Mouse (Mus musculus): ENCODE measurements around the gene Nolc1. TPM values are rescaled to one million over a fixed set of nuclear protein-coding genes. Genes with fewer than 3 reads are reported as not detected.

Gene Nolc1
- polyA plus RNA-seq, 1 experiment from 2014 or later = 74.4 TPM

- ATAC-seq (ENCODE audit: low FRiP score, low TSS enrichment) = no peak
- Histone ChIP-seq H3K9ac (replicated peaks; ENCODE audit: low read length) (no peak overlapping the region), H3K4me1 (ENCODE audit: control insufficient read depth, insufficient read depth, low read length) (no peaks in the 10 kb centered on the region), H3K27me3 (ENCODE audit: control insufficient read depth, insufficient read depth, low read length) (no peaks in the 10 kb centered on the region), H3K4me2 (ENCODE audit: low read length) (no peak overlapping the region), H3K36me3 (ENCODE audit: control insufficient read depth, insufficient read depth, low read length) (no peaks in the 10 kb centered on the region), H3K27ac (replicated peaks; ENCODE audit: low read depth, low read length) (no peak overlapping the region), H3K4me3 (replicated peaks; ENCODE audit: low read depth, low read length) (no peak overlapping the region), H3K9me3 (ENCODE audit: control insufficient read depth, low read length) (no peaks in the 10 kb centered on the region)
- WGBS = 94% methylated on average over 4 of the region's 4 CpGs
- no peak for DNase-seq
Measured at GRCm38 (mm10) chr19:46091641-46092040, 16.0 kb downstream of the Nolc1 start.

GRCm38 (mm10) chr19:46094144-46094543 lies 18.5 kb downstream of the Nolc1 start:
- no peaks in the 10 kb centered on the region for H3K27me3 ChIP-seq (ENCODE audit: control insufficient read depth, insufficient read depth, low read length)
- DNase-seq = no peak
- no peak overlapping the region for H3K9ac ChIP-seq (replicated peaks; ENCODE audit: low read length)
- no peaks in the 10 kb centered on the region for H3K4me1 ChIP-seq (ENCODE audit: control insufficient read depth, insufficient read depth, low read length)
- ATAC-seq (ENCODE audit: low FRiP score, low TSS enrichment) = no peak
- H3K9me3 ChIP-seq (ENCODE audit: control insufficient read depth, low read length) = no peaks in the 10 kb centered on the region
- 92% methylated on average over 2 of the region's 2 CpGs for WGBS
- H3K4me2 ChIP-seq (ENCODE audit: low read length) = no peak overlapping the region
- H3K4me3 ChIP-seq (replicated peaks; ENCODE audit: low read depth, low read length) = no peak overlapping the region
- no peak overlapping the region for H3K27ac ChIP-seq (replicated peaks; ENCODE audit: low read depth, low read length)
- no peaks in the 10 kb centered on the region for H3K36me3 ChIP-seq (ENCODE audit: control insufficient read depth, insufficient read depth, low read length)

GRCm38 (mm10) chr19:46095291-46095690 lies 19.6 kb downstream of the Nolc1 start:
- WGBS = 96% methylated on average over 3 of the region's 4 CpGs
- DNase-seq (no peak), ATAC-seq (ENCODE audit: low FRiP score, low TSS enrichment) (no peak)
- Histone ChIP-seq H3K27ac (replicated peaks; ENCODE audit: low read depth, low read length) (no peak overlapping the region), H3K36me3 (ENCODE audit: control insufficient read depth, insufficient read depth, low read length) (no peaks in the 10 kb centered on the region), H3K9ac (replicated peaks; ENCODE audit: low read length) (no peak overlapping the region), H3K9me3 (ENCODE audit: control insufficient read depth, low read length) (no peaks in the 10 kb centered on the region), H3K4me3 (replicated peaks; ENCODE audit: low read depth, low read length) (no peak overlapping the region), H3K4me2 (ENCODE audit: low read length) (no peak overlapping the region), H3K27me3 (ENCODE audit: control insufficient read depth, insufficient read depth, low read length) (no peaks in the 10 kb centered on the region), H3K4me1 (ENCODE audit: control insufficient read depth, insufficient read depth, low read length) (no peaks in the 10 kb centered on the region)

- whole genome bisulfite sequencing = 82% methylated on average over 5 of the region's 5 CpGs
- Histone ChIP-seq H3K4me2 (ENCODE audit: low read length) (no peak overlapping the region), H3K4me1 (ENCODE audit: control insufficient read depth, insufficient read depth, low read length) (no peaks in the 10 kb centered on the region), H3K9me3 (ENCODE audit: control insufficient read depth, low read length) (no peaks in the 10 kb centered on the region), H3K36me3 (ENCODE audit: control insufficient read depth, insufficient read depth, low read length) (no peaks in the 10 kb centered on the region), H3K27me3 (ENCODE audit: control insufficient read depth, insufficient read depth, low read length) (no peaks in the 10 kb centered on the region), H3K27ac (replicated peaks; ENCODE audit: low read depth, low read length) (no peak overlapping the region), H3K4me3 (replicated peaks; ENCODE audit: low read depth, low read length) (no peak overlapping the region), H3K9ac (replicated peaks; ENCODE audit: low read length) (no peak overlapping the region)
- ATAC-seq (ENCODE audit: low FRiP score, low TSS enrichment) = no peak
- DNase-seq = no peak
Measured at GRCm38 (mm10) chr19:46096396-46096795, 20.7 kb downstream of the Nolc1 start.

GRCm38 (mm10) chr19:46099561-46099960 lies 23.9 kb downstream of the Nolc1 start:
- Histone ChIP-seq H3K4me1 (ENCODE audit: control insufficient read depth, insufficient read depth, low read length) (no peaks in the 10 kb centered on the region), H3K27me3 (ENCODE audit: control insufficient read depth, insufficient read depth, low read length) (no peaks in the 10 kb centered on the region), H3K4me2 (ENCODE audit: low read length) (no peak overlapping the region), H3K9ac (replicated peaks; ENCODE audit: low read length) (no peak overlapping the region), H3K4me3 (replicated peaks; ENCODE audit: low read depth, low read length) (no peak overlapping the region), H3K9me3 (ENCODE audit: control insufficient read depth, low read length) (no peaks in the 10 kb centered on the region), H3K27ac (replicated peaks; ENCODE audit: low read depth, low read length) (no peak overlapping the region), H3K36me3 (ENCODE audit: control insufficient read depth, insufficient read depth, low read length) (no peaks in the 10 kb centered on the region)
- DNase-seq (no peak), ATAC-seq (ENCODE audit: low FRiP score, low TSS enrichment) (no peak)
- 95% methylated on average over 3 of the region's 3 CpGs for WGBS

GRCm38 (mm10) chr19:46103437-46104186 lies 27.9 kb downstream of the Nolc1 start:
- H3K4me1 ChIP-seq (ENCODE audit: control insufficient read depth, insufficient read depth, low read length) = no peaks in the 10 kb centered on the region
- no peak overlapping the region for H3K4me3 ChIP-seq (replicated peaks; ENCODE audit: low read depth, low read length)
- H3K9me3 ChIP-seq (ENCODE audit: control insufficient read depth, low read length) = no peaks in the 10 kb centered on the region
- ATAC-seq (ENCODE audit: low FRiP score, low TSS enrichment) = no peak
- H3K27ac ChIP-seq (replicated peaks; ENCODE audit: low read depth, low read length) = no peak overlapping the region
- no peak overlapping the region for H3K4me2 ChIP-seq (ENCODE audit: low read length)
- H3K9ac ChIP-seq (replicated peaks; ENCODE audit: low read length) = no peak overlapping the region
- no peaks in the 10 kb centered on the region for H3K27me3 ChIP-seq (ENCODE audit: control insufficient read depth, insufficient read depth, low read length)
- no peak for DNase-seq
- no peaks in the 10 kb centered on the region for H3K36me3 ChIP-seq (ENCODE audit: control insufficient read depth, insufficient read depth, low read length)
- 91% methylated on average over 5 of the region's 6 CpGs for WGBS

GRCm38 (mm10) chr19:46104187-46104557 lies 28.5 kb downstream of the Nolc1 start:
- Histone ChIP-seq H3K4me1 (ENCODE audit: control insufficient read depth, insufficient read depth, low read length) (no peaks in the 10 kb centered on the region), H3K9me3 (ENCODE audit: control insufficient read depth, low read length) (no peaks in the 10 kb centered on the region), H3K9ac (replicated peaks; ENCODE audit: low read length) (no peak overlapping the region), H3K4me3 (replicated peaks; ENCODE audit: low read depth, low read length) (no peak overlapping the region), H3K36me3 (ENCODE audit: control insufficient read depth, insufficient read depth, low read length) (no peaks in the 10 kb centered on the region), H3K27me3 (ENCODE audit: control insufficient read depth, insufficient read depth, low read length) (no peaks in the 10 kb centered on the region), H3K27ac (replicated peaks; ENCODE audit: low read depth, low read length) (no peak overlapping the region), H3K4me2 (ENCODE audit: low read length) (no peak overlapping the region)
- ATAC-seq (ENCODE audit: low FRiP score, low TSS enrichment) = no peak
- 78% methylated on average over 2 of the region's 2 CpGs for WGBS
- no peak for DNase-seq

- no peaks in the 10 kb centered on the region for H3K9me3 ChIP-seq (ENCODE audit: control insufficient read depth, low read length)
- no peak overlapping the region for H3K9ac ChIP-seq (replicated peaks; ENCODE audit: low read length)
- ATAC-seq (ENCODE audit: low FRiP score, low TSS enrichment) (no peak), DNase-seq (no peak)
- H3K4me1 ChIP-seq (ENCODE audit: control insufficient read depth, insufficient read depth, low read length) = no peaks in the 10 kb centered on the region
- WGBS = 70% methylated on average over 2 of the region's 2 CpGs
- no peak overlapping the region for H3K4me3 ChIP-seq (replicated peaks; ENCODE audit: low read depth, low read length)
- no peaks in the 10 kb centered on the region for H3K36me3 ChIP-seq (ENCODE audit: control insufficient read depth, insufficient read depth, low read length)
- H3K27me3 ChIP-seq (ENCODE audit: control insufficient read depth, insufficient read depth, low read length) = no peaks in the 10 kb centered on the region
- no peak overlapping the region for H3K27ac ChIP-seq (replicated peaks; ENCODE audit: low read depth, low read length)
- no peak overlapping the region for H3K4me2 ChIP-seq (ENCODE audit: low read length)
Measured at GRCm38 (mm10) chr19:46110214-46110613, 34.6 kb downstream of the Nolc1 start.

- ATAC-seq (ENCODE audit: low FRiP score, low TSS enrichment) = no peak
- Histone ChIP-seq H3K4me1 (ENCODE audit: control insufficient read depth, insufficient read depth, low read length) (no peaks in the 10 kb centered on the region), H3K4me2 (ENCODE audit: low read length) (no peak overlapping the region), H3K27ac (replicated peaks; ENCODE audit: low read depth, low read length) (no peak overlapping the region), H3K9ac (replicated peaks; ENCODE audit: low read length) (no peak overlapping the region), H3K9me3 (ENCODE audit: control insufficient read depth, low read length) (no peaks in the 10 kb centered on the region), H3K4me3 (replicated peaks; ENCODE audit: low read depth, low read length) (no peak overlapping the region), H3K27me3 (ENCODE audit: control insufficient read depth, insufficient read depth, low read length) (no peaks in the 10 kb centered on the region), H3K36me3 (ENCODE audit: control insufficient read depth, insufficient read depth, low read length) (no peaks in the 10 kb centered on the region)
- 91% methylated on average over 5 of the region's 5 CpGs for WGBS
- DNase-seq = no peak
Measured at GRCm38 (mm10) chr19:46110781-46111180, 35.1 kb downstream of the Nolc1 start.
